Mouse (Mus musculus): ENCODE data around the gene Atg3.
A peak's percentile ranks its signal among the peaks of the same experiment; 100 is the strongest.

The Atg3 gene

DNA sequence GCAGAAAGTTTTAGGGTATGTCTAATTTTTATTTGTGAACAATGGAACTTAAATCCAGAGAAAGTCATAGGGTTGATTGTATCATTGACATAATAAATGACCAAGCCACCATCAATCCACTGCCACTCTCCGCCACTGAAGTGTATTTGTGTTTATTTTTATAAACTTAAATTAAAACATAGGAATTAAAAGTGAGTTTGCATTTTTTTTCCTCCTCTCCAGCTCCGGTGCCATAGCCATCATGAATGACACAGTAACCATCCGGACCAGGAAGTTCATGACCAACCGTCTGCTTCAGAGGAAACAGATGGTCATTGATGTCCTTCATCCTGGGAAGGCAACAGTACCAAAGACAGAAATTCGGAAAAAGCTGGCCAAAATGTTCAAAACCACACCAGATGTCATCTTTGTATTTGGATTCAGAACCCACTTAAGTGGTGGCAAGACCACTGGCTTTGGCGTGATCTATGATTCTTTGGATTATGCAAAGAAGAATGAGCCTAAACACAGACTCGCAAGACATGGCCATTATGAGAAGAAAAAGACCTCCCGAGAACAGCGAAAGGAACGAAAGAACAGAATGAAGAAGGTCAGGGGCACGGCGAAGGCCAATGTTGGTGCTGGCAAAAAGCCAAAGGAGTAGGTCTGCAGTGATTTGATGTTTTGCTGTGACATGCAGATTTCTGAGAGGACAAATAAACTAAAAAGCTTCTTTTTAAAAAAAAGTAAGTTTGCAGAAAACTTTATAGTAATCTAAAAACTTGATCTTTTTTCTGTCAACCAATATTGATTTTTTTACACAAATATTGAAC lies 46.5 kb downstream of the Atg3 start:
- DNase-seq (ENCODE audit: low read depth): peak; percentile 91

- no peak for DNase-seq (ENCODE audit: low read depth)
These were observed 63.4 kb downstream of the Atg3 start for GRCm38 (mm10) chr16:45222016-45222415.

GRCm38 (mm10) chr16:45222771-45223170 lies 64.2 kb downstream of the Atg3 start:
- peak; percentile 16 for DNase-seq (ENCODE audit: low read depth)

GRCm38 (mm10) chr16:45223648-45224388 lies 65.2 kb downstream of the Atg3 start, which contains the start of gene Btla:
Gene Btla (plus strand): TSS chr16:45224315.
- DNase-seq (ENCODE audit: low read depth): peak; percentile 83

DNA sequence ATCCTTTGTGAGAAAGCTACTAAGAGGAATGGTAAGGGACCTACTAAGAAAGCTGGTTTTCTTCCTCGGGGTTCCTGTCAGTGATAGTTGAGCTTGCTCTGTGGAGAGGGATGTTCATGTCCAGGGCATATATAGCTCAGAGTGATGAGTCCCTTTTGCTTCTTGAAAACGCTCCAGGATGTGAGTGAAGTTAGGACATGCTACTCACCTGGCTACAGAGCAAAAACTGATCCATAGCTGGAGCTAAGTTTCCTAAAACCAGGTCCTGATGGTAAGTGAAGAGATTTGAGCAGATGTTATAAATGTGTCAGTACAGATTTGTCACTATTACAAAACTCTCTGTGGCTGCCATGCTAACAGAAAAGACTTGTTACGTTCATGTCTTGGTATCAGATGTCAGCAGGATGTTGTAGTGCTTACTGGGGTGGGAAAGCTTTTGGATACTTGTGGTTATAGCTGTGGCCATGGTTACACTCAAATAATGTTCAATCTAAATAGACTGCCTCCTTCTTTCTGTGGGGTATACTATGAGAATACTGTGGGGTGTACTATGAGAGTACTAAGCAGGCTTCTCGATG lies 65.9 kb downstream of the Atg3 start:
- DNase-seq (ENCODE audit: low read depth): peak; percentile 66

DNA sequence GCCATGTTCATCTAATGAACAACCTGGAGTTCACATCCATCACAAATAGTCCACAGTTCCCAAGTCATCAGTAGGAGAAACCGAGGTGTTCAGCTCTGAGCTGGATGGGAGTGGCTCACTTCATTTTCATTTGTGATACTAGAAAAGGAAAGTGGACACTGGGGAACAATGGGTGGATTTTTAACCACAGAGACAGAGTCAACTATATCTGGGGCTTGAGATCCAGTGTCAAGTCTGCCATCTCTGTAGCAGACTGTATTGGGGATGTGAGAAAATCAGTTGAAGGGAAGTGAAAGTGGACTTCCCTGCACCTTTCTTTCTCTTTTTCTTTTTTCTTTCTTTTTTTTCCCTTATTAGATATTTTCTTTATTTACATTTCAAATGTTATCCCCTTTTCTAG lies 68.4 kb downstream of the Atg3 start:
- DNase-seq (ENCODE audit: low read depth): no peak

GRCm38 (mm10) chr16:45231296-45231695 lies 72.7 kb downstream of the Atg3 start:
- DNase-seq (ENCODE audit: low read depth): peak; percentile 44

- no peak for DNase-seq (ENCODE audit: low read depth)
These were observed 74.4 kb downstream of the Atg3 start for GRCm38 (mm10) chr16:45233007-45233406.
